Mouse (Mus musculus): Measurements from ENCODE around the gene Slc6a6.

The Slc6a6 gene

GRCm38 (mm10) chr6:91727361-91727760 is 43.5 kb downstream of the Slc6a6 start:
- DNase-seq (ENCODE audit: low spot score) = no peak

- no peak for DNase-seq (ENCODE audit: low spot score)
Measured at GRCm38 (mm10) chr6:91728939-91729619, 45.2 kb downstream of the Slc6a6 start.

DNA sequence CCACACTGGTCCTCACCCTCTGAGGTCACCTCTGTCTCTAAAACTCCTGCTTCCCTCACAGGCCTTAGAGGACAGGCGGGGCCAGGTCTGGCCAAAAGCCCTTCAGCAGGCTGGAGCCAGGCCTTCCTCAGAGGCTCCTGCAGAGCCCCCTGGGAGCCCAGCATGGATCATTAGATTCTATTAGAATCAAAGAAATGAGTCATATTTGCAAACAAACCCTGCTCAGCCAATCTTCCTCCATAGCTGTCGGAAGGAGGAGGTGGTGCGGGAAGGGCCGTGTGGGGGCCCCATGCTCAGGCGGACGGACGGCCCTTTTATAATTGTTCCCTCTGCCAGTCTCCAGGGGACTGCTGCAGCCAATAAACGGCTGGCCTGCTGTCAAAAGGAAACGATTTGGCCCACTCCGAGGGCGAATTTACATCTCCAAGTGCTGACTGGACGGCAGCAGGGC is 45.8 kb downstream of the Slc6a6 start:
- DNase-seq (ENCODE audit: low spot score) = no peak

DNA sequence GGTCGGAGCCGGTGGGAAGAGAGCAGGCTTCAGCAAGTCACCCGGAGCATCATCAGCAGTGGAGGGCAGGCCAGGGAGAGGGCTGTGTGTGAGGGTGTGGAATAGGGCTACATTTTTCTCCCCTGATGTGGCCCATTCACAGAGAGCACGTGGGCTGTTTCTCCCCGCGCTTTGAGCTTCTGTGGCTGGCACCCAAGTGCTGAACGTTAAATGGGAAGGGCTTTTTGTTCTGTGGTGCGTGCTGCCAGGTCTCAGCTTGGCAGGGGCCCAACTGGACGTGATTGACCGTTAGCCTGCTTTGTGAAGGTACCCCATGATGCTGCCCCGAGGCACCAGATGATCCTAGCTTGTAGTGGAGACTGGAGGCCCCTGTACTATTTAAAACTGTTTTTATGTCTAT is 48.3 kb downstream of the Slc6a6 start:
- no peak for DNase-seq (ENCODE audit: low spot score)

DNA sequence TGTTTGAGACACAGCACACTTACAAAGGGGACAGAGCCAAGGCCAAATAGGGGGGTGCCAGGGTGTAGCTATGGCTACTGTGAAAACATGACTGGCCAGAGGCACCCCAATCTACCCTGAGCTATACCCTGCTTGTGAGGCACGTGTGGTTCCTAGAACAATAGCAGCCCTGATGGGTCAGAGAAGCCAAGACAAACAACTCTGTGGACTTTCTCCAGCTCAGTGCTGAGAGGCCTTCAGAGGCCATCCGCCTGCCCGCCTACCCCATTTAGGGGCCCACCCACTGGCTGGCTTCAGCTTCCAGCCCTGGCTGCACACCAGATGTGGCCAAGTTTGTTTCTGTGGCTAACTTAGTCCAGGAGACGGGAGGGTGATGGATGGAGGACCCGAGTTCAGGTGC is 52.6 kb downstream of the Slc6a6 start:
- DNase-seq (ENCODE audit: low spot score) = no peak

- no peak for DNase-seq (ENCODE audit: low spot score)
Measured at GRCm38 (mm10) chr6:91737451-91737850, 53.6 kb downstream of the Slc6a6 start.

GRCm38 (mm10) chr6:91738058-91738457 is 54.2 kb downstream of the Slc6a6 start:
- no peak for DNase-seq (ENCODE audit: low spot score)

GRCm38 (mm10) chr6:91741046-91741445 is 57.2 kb downstream of the Slc6a6 start:
- peak; percentile 32 for DNase-seq (ENCODE audit: low spot score)

GRCm38 (mm10) chr6:91742466-91742865 is 58.6 kb downstream of the Slc6a6 start:
- no peak for DNase-seq (ENCODE audit: low spot score)

GRCm38 (mm10) chr6:91742995-91743394 is 59.1 kb downstream of the Slc6a6 start:
- DNase-seq (ENCODE audit: low spot score) = no peak

DNA sequence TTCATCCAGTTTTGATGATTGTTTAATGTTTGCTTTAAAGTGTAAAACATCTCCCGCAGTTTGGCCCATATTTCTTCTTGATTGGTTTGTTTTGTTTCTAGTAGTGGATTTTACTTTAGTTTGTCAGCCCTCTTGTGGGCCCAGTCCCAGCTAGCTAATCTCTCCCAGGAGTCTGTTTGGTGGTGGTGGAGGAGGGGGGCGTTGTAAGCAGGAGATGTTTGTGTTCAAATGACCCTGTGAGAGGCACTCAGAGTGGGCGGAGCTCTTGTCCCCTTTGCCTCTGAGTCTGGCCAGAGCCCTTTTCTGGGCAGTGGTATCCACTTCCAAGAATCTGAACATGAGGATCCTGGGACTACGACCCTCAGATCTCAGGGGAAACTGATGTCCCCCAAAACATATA is 60.0 kb downstream of the Slc6a6 start:
- DNase-seq (ENCODE audit: low spot score) = no peak

DNA sequence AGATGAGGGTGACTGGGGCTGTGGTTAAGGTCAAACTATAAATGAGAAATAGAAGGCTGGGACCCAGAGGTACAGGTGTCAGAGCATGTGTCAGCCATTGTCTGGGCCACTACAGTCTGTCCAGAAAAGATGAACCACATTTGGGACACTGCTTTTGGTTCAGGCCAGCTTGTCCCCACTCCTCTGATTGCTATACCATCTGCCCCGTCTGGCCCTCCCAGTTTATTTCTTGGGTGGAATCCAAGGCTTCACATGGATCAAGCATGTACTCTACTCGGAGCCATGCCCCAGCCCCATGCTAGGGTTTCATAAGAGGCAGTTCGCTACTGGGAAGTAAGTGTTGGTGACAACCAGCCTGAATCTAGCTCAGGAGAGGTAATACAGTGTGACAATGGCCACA is 61.4 kb downstream of the Slc6a6 start:
- no peak for DNase-seq (ENCODE audit: low spot score)

GRCm38 (mm10) chr6:91745947-91746582 is 62.2 kb downstream of the Slc6a6 start:
- no peak for DNase-seq (ENCODE audit: low spot score)

GRCm38 (mm10) chr6:91746776-91747175 is 62.9 kb downstream of the Slc6a6 start:
- DNase-seq (ENCODE audit: low spot score) = no peak

DNA sequence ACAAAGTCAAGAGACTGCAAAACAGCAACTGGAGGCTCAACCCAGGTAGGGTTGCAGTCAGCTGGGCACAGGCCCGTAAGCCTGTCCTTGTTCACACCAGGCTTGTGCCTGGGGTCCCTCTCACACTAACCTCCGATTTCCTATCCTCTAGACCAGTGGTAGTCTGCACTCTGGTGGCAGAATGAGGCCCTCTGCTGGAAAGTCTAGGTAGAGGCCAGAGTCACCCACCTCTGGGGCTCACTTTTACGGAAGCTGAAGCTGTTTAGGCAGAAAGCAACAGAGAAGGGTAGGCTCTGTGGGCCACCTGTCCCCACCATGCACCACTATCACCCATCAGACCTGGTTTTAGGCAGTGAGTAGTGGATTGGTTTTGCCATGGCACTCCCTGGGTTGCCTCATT is 67.1 kb downstream of the Slc6a6 start:
- no peak for DNase-seq (ENCODE audit: low spot score)

DNA sequence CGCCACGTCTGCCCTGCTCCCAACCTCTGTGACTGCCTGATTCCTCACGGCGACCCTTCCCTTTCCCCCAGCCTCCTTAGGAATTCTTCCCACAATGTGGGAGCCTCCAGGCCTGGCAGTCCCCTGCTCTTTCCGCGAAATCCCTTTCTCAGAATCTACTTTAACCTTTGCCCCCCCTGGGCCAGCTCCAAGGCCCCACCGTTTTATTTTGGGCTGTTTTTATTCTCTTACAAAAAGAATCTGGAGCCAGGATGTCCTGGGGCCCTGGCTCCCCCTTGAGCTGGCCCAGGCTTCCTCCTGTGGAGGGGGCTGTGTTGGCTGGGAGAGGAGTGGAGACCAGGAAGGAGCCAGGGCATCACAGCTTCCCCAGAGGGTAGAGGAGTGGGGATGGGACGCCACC is 69.0 kb downstream of the Slc6a6 start:
- DNase-seq (ENCODE audit: low spot score) = no peak

- no peak for DNase-seq (ENCODE audit: low spot score)
Measured at GRCm38 (mm10) chr6:91754098-91754497, 70.2 kb downstream of the Slc6a6 start.

GRCm38 (mm10) chr6:91754845-91755244 is 71.0 kb downstream of the Slc6a6 start:
- no peak for DNase-seq (ENCODE audit: low spot score)

DNA sequence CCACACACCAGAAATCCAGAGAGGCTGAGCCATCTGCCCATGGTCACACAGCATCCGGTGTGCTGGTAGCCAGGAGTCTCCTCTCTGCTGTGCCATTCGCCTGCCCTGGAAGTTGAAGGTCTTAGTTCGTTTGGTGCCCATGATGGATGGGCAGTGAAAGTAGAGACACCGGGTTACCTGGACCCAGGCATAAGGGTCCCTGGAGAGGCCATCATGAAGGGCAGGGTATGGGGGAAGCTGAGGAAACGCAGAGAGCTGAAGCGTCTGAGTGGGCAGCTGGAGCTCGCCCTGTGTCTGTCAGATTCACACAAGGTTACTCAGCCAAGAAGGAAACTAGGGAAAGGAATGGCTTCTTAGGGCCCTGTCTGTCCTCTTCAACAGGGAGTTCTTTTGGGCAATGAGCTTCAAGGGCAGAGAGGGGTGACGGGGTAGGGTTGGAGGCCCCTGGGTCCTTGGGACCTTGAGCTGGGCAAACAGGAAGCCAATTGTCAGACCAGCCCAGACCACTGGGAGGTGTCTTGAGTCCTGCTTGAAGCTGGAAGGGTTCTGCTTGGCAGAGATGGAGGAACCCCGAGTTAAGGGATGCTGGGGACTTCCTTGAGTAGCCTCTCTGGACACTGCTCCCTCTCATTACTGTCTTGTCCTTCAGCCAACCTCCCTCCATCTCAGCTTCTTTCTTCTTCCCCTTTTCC is 78.3 kb downstream of the Slc6a6 start:
- no peak for DNase-seq (ENCODE audit: low spot score)

DNA sequence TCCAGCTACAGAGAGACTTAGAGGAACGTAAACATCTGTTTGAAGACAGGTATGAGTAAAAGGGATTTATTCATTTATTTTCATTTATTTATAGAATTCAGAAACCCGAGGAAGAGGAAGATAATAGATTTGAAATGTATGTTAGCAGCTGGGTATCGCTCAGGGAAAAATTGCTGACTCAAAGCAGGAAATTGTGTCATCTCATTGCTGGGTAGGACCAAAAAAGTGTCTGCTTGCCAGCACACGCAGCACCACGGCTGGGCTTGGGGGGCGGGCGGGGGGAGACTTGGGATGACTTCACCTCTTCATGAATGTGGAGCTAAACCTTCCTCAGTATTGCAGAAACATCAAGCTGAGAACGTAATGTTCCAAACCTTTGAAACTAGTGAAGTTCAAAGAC is 83.7 kb downstream of the Slc6a6 start:
- DNase-seq (ENCODE audit: low spot score) = no peak

DNA sequence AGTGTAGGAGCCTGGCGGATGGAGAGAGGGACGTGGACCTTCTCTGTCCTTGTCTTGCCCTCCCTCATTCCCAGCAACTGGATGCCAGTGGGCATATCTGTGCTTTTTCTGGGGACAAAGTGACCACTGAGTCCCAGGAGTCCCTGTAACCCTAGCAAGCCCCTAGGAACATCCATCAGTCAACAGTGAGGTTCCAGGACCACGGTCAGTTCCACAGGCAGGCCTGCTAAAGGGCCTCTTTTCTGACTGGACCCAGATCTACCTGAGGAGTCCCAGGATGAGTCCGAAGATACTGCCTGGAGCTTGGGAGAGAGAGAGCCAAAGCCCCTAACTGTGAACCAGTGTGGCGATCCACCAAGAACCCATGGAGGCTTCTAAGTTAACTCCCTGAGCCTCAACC is 90.1 kb downstream of the Slc6a6 start:
- no peak for DNase-seq (ENCODE audit: low spot score)

DNA sequence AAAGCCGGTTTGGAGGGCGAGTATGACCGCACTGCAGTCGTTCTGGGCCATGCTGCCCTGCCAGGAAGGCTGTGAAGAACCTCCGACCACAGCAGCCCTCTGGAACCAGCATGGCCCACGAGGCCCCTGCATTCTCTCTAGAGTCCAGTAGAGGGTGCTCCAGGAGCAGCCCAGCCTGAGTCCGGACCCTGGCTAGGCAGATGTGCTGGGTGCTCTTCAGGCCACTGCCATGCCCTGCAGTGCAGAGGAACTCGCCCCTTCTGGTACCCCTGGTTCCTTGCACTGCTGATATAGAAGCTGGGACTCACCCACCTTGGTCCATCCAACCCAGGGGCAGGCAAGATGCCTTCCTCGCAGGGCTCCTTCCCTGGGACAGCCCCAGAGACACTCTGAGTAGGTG is 92.7 kb downstream of the Slc6a6 start:
- DNase-seq (ENCODE audit: low spot score) = peak; percentile 26

DNA sequence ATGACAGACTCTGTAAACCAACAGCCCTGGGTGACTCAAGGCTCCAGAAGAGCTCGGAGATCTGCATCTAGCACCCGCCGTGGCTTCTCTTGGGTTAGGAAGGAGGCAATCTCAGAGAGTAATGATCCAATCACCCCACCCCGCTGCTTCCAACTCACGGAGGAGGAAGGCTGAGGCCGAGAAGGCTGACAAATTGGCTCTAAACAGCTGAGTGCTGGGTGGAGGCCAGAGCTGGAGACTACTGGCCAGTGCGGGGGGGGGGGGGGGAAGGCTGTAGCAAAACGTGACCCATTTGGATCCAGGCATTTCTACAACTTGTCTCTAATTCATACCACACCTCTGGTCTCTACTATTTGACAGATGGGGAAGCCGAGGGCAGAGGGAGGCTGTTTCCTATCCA is 95.4 kb downstream of the Slc6a6 start:
- no peak for DNase-seq (ENCODE audit: low spot score)

All from c-Kit-positive CD71-positive TER-119-positive erythroid progenitor cells, embryonic 14.5 days (primary cell).